9 mouse cellular contexts compared by ENCODE assay signal in genomic region chr17:29325831-29326230, GRCm38 (mm10). TPM values are rescaled to one million over a fixed set of nuclear protein-coding genes. Genes with fewer than 3 reads are reported as not detected.
DNase-seq lines count a peak whose midpoint lies in the region; ATAC-seq lines count a peak whose summit lies in the region.
"Had no signal": no experiment of that assay in that cellular context is flagged by ENCODE, and none has a peak within 500 bp of the region (broad histone marks: within the 10 kb centered on the region; RNA-seq: fewer than 3 reads in every experiment).

No protein-coding gene starts in this region.

- peak overlapping the region; percentile 80 for H3K27ac ChIP-seq in embryonic facial prominence, embryonic 10.5 days (replicated peaks)
- no peak overlapping the region for H3K27ac ChIP-seq in hindbrain, embryonic 12.5 days
- 0 out of 2 replicates have a peak overlapping the region, but pooled peaks have one; percentile 66 for H3K27ac ChIP-seq in midbrain, embryonic 11.5 days (ENCODE audit: low read depth, low read length)

- H3K4me2 ChIP-seq in hindbrain, embryonic 12.5 days (replicated peaks) = peak overlapping the region; percentile 52
- H3K4me2 ChIP-seq in midbrain, embryonic 11.5 days = peak overlapping the region; percentile 61; the same call in 1 of the 2 replicates

- no peak for ATAC-seq in hindbrain, embryonic 12.5 days (ENCODE audit: low FRiP score)
- no peak for ATAC-seq in midbrain, embryonic 11.5 days (ENCODE audit: low FRiP score)
- ATAC-seq: activated CD4-positive, CD25-positive, alpha-beta regulatory T cell, adult 4 months had no signal

- peaks cover 45% of the 10 kb centered on the region for H3K4me1 ChIP-seq in embryonic facial prominence, embryonic 10.5 days
- peaks cover 38% of the 10 kb centered on the region for H3K4me1 ChIP-seq in hindbrain, embryonic 12.5 days
- peaks cover 24% of the 10 kb centered on the region for H3K4me1 ChIP-seq in midbrain, embryonic 11.5 days (ENCODE audit: control insufficient read depth, insufficient read depth, low read length)

- peaks cover 15% of the 10 kb centered on the region for H3K36me3 ChIP-seq in embryonic facial prominence, embryonic 10.5 days (replicated peaks)
- peaks cover 10% of the 10 kb centered on the region; the same call in 1 of the 2 replicates for H3K36me3 ChIP-seq in hindbrain, embryonic 12.5 days
- no peaks in the 10 kb centered on the region for H3K36me3 ChIP-seq in midbrain, embryonic 11.5 days (ENCODE audit: control insufficient read depth, insufficient read depth, low read length)

- intact Hi-C loops in left cerebral cortex, postnatal 25 days (cut with DNase I) = no loop called here

- peak overlapping the region; percentile 55 for H3K4me3 ChIP-seq in embryonic facial prominence, embryonic 10.5 days
- H3K4me3 ChIP-seq in hindbrain, embryonic 12.5 days = 0 out of 2 replicates have a peak overlapping the region, but pooled peaks have one; percentile 25
- peak overlapping the region; percentile 29; the same call in 1 of the 2 replicates for H3K4me3 ChIP-seq in midbrain, embryonic 11.5 days (ENCODE audit: low read depth, low read length)

- WGBS in embryonic facial prominence, embryonic 10.5 days = 41% methylated on average over 13 of the region's 13 CpGs
- WGBS in hindbrain, embryonic 12.5 days = 42% methylated on average over 13 of the region's 13 CpGs
- WGBS in midbrain, embryonic 11.5 days = 42% methylated on average over 13 of the region's 13 CpGs

- H3K9me3 ChIP-seq in embryonic facial prominence, embryonic 10.5 days = no peaks in the 10 kb centered on the region
- H3K9me3 ChIP-seq in hindbrain, embryonic 12.5 days (replicated peaks) = no peaks in the 10 kb centered on the region
- H3K9me3 ChIP-seq in midbrain, embryonic 11.5 days (ENCODE audit: control insufficient read depth, low read length) = no peaks in the 10 kb centered on the region

- DNase-seq in adrenal gland, postnatal 14 days = peak; percentile 3
- DNase-seq in adrenal gland, postnatal 4 days (ENCODE audit: low spot score in 2 of 2) = no peak
- peak; percentile 20 for DNase-seq in embryonic facial prominence, embryonic 10.5 days (ENCODE audit: low spot score)
- DNase-seq in midbrain, embryonic 11.5 days (ENCODE audit: low spot score, missing footprints) = peak; percentile 92
- DNase-seq in lung, postnatal 36 days = no peak
- no peak for DNase-seq in right cerebral cortex, postnatal 25 days
- DNase-seq in left cerebral cortex, postnatal 25 days (ENCODE audit: low spot score in 2 of 2) = no peak

- H3K9ac ChIP-seq in hindbrain, embryonic 12.5 days = peak overlapping the region; percentile 46; the same call in 1 of the 2 replicates
- peak overlapping the region; percentile 66 for H3K9ac ChIP-seq in midbrain, embryonic 11.5 days (ENCODE audit: low read length)

- H3K27me3 ChIP-seq in embryonic facial prominence, embryonic 10.5 days (replicated peaks; ENCODE audit: low read depth, poor library complexity, severe bottlenecking) = peaks cover 79% of the 10 kb centered on the region
- H3K27me3 ChIP-seq in hindbrain, embryonic 12.5 days = peaks cover 50% of the 10 kb centered on the region
- peaks cover 26% of the 10 kb centered on the region for H3K27me3 ChIP-seq in midbrain, embryonic 11.5 days (ENCODE audit: control insufficient read depth, insufficient read depth, low read length)

RNA-seq across cellular contexts. Expression of gene Pi16, which starts 8.4 kb away (rescaled TPM):
- total RNA-seq in adrenal gland, postnatal 14 days (2021) = 20.9 and 25.7 TPM in 2 replicates
- total RNA-seq in adrenal gland, postnatal 4 days (2021) = 10 to 100 TPM; 11.3 to 13.3 TPM
- 0.65 and 0.91 TPM in 2 replicates for polyA plus RNA-seq in embryonic facial prominence, embryonic 10.5 days (2016; fragmentation: Nextera tagmentation; extraction: Ambion mirVana)
- polyA plus RNA-seq in hindbrain, embryonic 12.5 days (2016; fragmentation: Nextera tagmentation; extraction: Ambion mirVana) = 0.97 and 1.2 TPM in 2 replicates
- 0.56 and 0.57 TPM in 2 replicates for polyA plus RNA-seq in midbrain, embryonic 11.5 days (2014; fragmentation: Nextera tagmentation; extraction: Ambion mirVana)
- 1 to 10 TPM; 1.1 to 1.5 TPM for total RNA-seq in left cerebral cortex, postnatal 25 days (2021)

RNA-seq across cellular contexts. Expression of gene Mtch1, which starts 21.9 kb away (rescaled TPM):
- total RNA-seq in adrenal gland, postnatal 14 days (2021) = 300 and 316 TPM in 2 replicates
- 100 to 1,000 TPM; 309 to 341 TPM for total RNA-seq in adrenal gland, postnatal 4 days (2021)
- 278 and 280 TPM in 2 replicates for polyA plus RNA-seq in embryonic facial prominence, embryonic 10.5 days (2016; fragmentation: Nextera tagmentation; extraction: Ambion mirVana)
- polyA plus RNA-seq in hindbrain, embryonic 12.5 days (2016; fragmentation: Nextera tagmentation; extraction: Ambion mirVana) = 438 and 466 TPM in 2 replicates
- 348 and 375 TPM in 2 replicates for polyA plus RNA-seq in midbrain, embryonic 11.5 days (2014; fragmentation: Nextera tagmentation; extraction: Ambion mirVana)
- 100 to 1,000 TPM; 553 to 573 TPM for total RNA-seq in left cerebral cortex, postnatal 25 days (2021)

RNA-seq across cellular contexts. Expression of gene Fgd2, which starts 34.9 kb away (rescaled TPM):
- total RNA-seq in adrenal gland, postnatal 14 days (2021) = 2.2 and 11.5 TPM in 2 replicates
- total RNA-seq in adrenal gland, postnatal 4 days (2021) = 1 to 10 TPM; 5.6 to 6.5 TPM
- 10.2 and 12.3 TPM in 2 replicates for polyA plus RNA-seq in embryonic facial prominence, embryonic 10.5 days (2016; fragmentation: Nextera tagmentation; extraction: Ambion mirVana)
- polyA plus RNA-seq in hindbrain, embryonic 12.5 days (2016; fragmentation: Nextera tagmentation; extraction: Ambion mirVana) = 4.3 and 7.0 TPM in 2 replicates
- polyA plus RNA-seq in midbrain, embryonic 11.5 days (2014; fragmentation: Nextera tagmentation; extraction: Ambion mirVana) = 2.2 and 2.4 TPM in 2 replicates
- total RNA-seq in left cerebral cortex, postnatal 25 days (2021) = 1 to 10 TPM; 5.2 to 6.8 TPM

RNA-seq across cellular contexts. Expression of gene BC004004, which starts 57.2 kb away (rescaled TPM):
- 135 and 139 TPM in 2 replicates for total RNA-seq in adrenal gland, postnatal 14 days (2021)
- 100 to 1,000 TPM; 115 to 116 TPM for total RNA-seq in adrenal gland, postnatal 4 days (2021)
- polyA plus RNA-seq in embryonic facial prominence, embryonic 10.5 days (2016; fragmentation: Nextera tagmentation; extraction: Ambion mirVana) = 47.8 and 49.5 TPM in 2 replicates
- polyA plus RNA-seq in hindbrain, embryonic 12.5 days (2016; fragmentation: Nextera tagmentation; extraction: Ambion mirVana) = 72.5 and 76.9 TPM in 2 replicates
- 68.4 and 74.6 TPM in 2 replicates for polyA plus RNA-seq in midbrain, embryonic 11.5 days (2014; fragmentation: Nextera tagmentation; extraction: Ambion mirVana)
- total RNA-seq in left cerebral cortex, postnatal 25 days (2021) = 10 to 100 TPM; 86.2 to 93.7 TPM

Comparison
In these comparisons a context has a peak if more than half of its experiments do, and no peak if none do; other contexts are left out.
1. DNase-seq: peak in adrenal gland, postnatal 14 days (single experiment), embryonic facial prominence, embryonic 10.5 days (single experiment) and midbrain, embryonic 11.5 days (single experiment); none in adrenal gland, postnatal 4 days (0 of 2), lung, postnatal 36 days (single experiment), right cerebral cortex, postnatal 25 days (single experiment) and left cerebral cortex, postnatal 25 days (0 of 2).
2. Peak in every context shown above with its lines, with median percentiles within 50 percentile points of each other: H3K4me3 ChIP-seq.